Mouse (Mus musculus): Measurements from ENCODE around the gene 4930512M02Rik. TPM values are rescaled to one million over a fixed set of nuclear protein-coding genes. Genes with fewer than 3 reads are reported as not detected.
"Not testable (repeated sequence)": the region's sequence is repeated elsewhere in the genome, so short reads cannot be mapped to it uniquely, and the experiment has no call there.

Gene 4930512M02Rik
- not detected in 2 replicates for polyA plus RNA-seq (2015; fragmentation: Nextera tagmentation; extraction: Ambion mirVana)

GRCm38 (mm10) chr11:11627735-11628134 lies at the start of gene 4930512M02Rik:
Gene 4930512M02Rik (minus strand): TSS chr11:11627835.
- ATAC-seq (ENCODE audit: insufficient number of reproducible peaks, low FRiP score, low TSS enrichment, low read depth), result not testable (repeated sequence)

GRCm38 (mm10) chr11:11677165-11677564 lies 49.5 kb upstream of the 4930512M02Rik start:
- no peaks in the 10 kb centered on the region; the same call in 1 of the 2 replicates for H3K27me3 ChIP-seq
- H3K27ac ChIP-seq (replicated peaks), result no peak overlapping the region
- H3K36me3 ChIP-seq, result no peaks in the 10 kb centered on the region
- no peak overlapping the region for H3K4me3 ChIP-seq (replicated peaks)
- no peak for ATAC-seq (ENCODE audit: insufficient number of reproducible peaks, low FRiP score, low TSS enrichment, low read depth)
- WGBS, result 76% methylated on average over 7 of the region's 7 CpGs
- no peaks in the 10 kb centered on the region for H3K4me1 ChIP-seq
- H3K9ac ChIP-seq, result no peak overlapping the region
- no peaks in the 10 kb centered on the region for H3K9me3 ChIP-seq (replicated peaks)
- no peak overlapping the region for H3K4me2 ChIP-seq (replicated peaks)

More at GRCm38 (mm10) chr11:11627735-11628134, at the start of gene 4930512M02Rik:
- not testable (repeated sequence) for H3K9ac ChIP-seq; H3K27me3 ChIP-seq; H3K4me2 ChIP-seq (replicated peaks); H3K9me3 ChIP-seq (replicated peaks); H3K36me3 ChIP-seq; H3K4me1 ChIP-seq; H3K27ac ChIP-seq (replicated peaks); H3K4me3 ChIP-seq (replicated peaks)
- 89% methylated on average over 2 of the region's 4 CpGs for WGBS

- no peaks in the 10 kb centered on the region for H3K4me1 ChIP-seq
- H3K4me2 ChIP-seq (replicated peaks), result no peak overlapping the region
- no peak overlapping the region for H3K27ac ChIP-seq (replicated peaks)
- 77% methylated on average over 9 of the region's 9 CpGs for WGBS
- no peaks in the 10 kb centered on the region for H3K36me3 ChIP-seq
- H3K27me3 ChIP-seq, result no peaks in the 10 kb centered on the region; the same call in 1 of the 2 replicates
- H3K4me3 ChIP-seq (replicated peaks), result no peak overlapping the region
- ATAC-seq (ENCODE audit: insufficient number of reproducible peaks, low FRiP score, low TSS enrichment, low read depth), result no peak
- no peak overlapping the region for H3K9ac ChIP-seq
- H3K9me3 ChIP-seq (replicated peaks), result no peaks in the 10 kb centered on the region
These were observed 48.6 kb upstream of the 4930512M02Rik start for GRCm38 (mm10) chr11:11676068-11676741.

- ATAC-seq (ENCODE audit: insufficient number of reproducible peaks, low FRiP score, low TSS enrichment, low read depth), result no peak
- no peaks in the 10 kb centered on the region for H3K4me1 ChIP-seq
- no peak overlapping the region for H3K4me3 ChIP-seq (replicated peaks)
- H3K36me3 ChIP-seq, result no peaks in the 10 kb centered on the region
- H3K9me3 ChIP-seq (replicated peaks), result no peaks in the 10 kb centered on the region
- H3K9ac ChIP-seq, result no peak overlapping the region
- H3K27me3 ChIP-seq, result no peaks in the 10 kb centered on the region
- H3K4me2 ChIP-seq (replicated peaks), result no peak overlapping the region
- H3K27ac ChIP-seq (replicated peaks), result no peak overlapping the region
These were observed 47.4 kb upstream of the 4930512M02Rik start for GRCm38 (mm10) chr11:11675063-11675462.

- ATAC-seq (ENCODE audit: insufficient number of reproducible peaks, low FRiP score, low TSS enrichment, low read depth), result no peak
- Histone ChIP-seq H3K4me1 (no peaks in the 10 kb centered on the region), H3K9ac (no peak overlapping the region), H3K4me3 (replicated peaks) (no peak overlapping the region), H3K9me3 (replicated peaks) (no peaks in the 10 kb centered on the region), H3K27ac (replicated peaks) (no peak overlapping the region), H3K27me3 (no peaks in the 10 kb centered on the region), H3K36me3 (no peaks in the 10 kb centered on the region), H3K4me2 (replicated peaks) (no peak overlapping the region)
- WGBS, result 70% methylated on average over 4 of the region's 4 CpGs
These were observed 45.3 kb upstream of the 4930512M02Rik start for GRCm38 (mm10) chr11:11672974-11673373.

GRCm38 (mm10) chr11:11667922-11668290 lies 40.3 kb upstream of the 4930512M02Rik start:
- no peak overlapping the region for H3K4me2 ChIP-seq (replicated peaks)
- no peaks in the 10 kb centered on the region for H3K36me3 ChIP-seq
- no peak overlapping the region for H3K4me3 ChIP-seq (replicated peaks)
- WGBS, result 95% methylated on average over 3 of the region's 3 CpGs
- no peak overlapping the region for H3K9ac ChIP-seq
- H3K27ac ChIP-seq (replicated peaks), result no peak overlapping the region
- no peaks in the 10 kb centered on the region for H3K9me3 ChIP-seq (replicated peaks)
- no peaks in the 10 kb centered on the region for H3K4me1 ChIP-seq
- H3K27me3 ChIP-seq, result no peaks in the 10 kb centered on the region
- ATAC-seq (ENCODE audit: insufficient number of reproducible peaks, low FRiP score, low TSS enrichment, low read depth), result no peak

- H3K9ac ChIP-seq, result no peak overlapping the region
These were observed 39.8 kb upstream of the 4930512M02Rik start for GRCm38 (mm10) chr11:11667254-11667921.

GRCm38 (mm10) chr11:11660651-11661050 lies 33.0 kb upstream of the 4930512M02Rik start:
- Histone ChIP-seq H3K9me3 (replicated peaks) (no peaks in the 10 kb centered on the region), H3K27ac (replicated peaks) (no peak overlapping the region), H3K4me1 (no peaks in the 10 kb centered on the region), H3K27me3 (no peaks in the 10 kb centered on the region), H3K36me3 (no peaks in the 10 kb centered on the region), H3K4me2 (replicated peaks) (no peak overlapping the region), H3K9ac (no peak overlapping the region), H3K4me3 (replicated peaks) (no peak overlapping the region)
- 79% methylated on average over 4 of the region's 4 CpGs for WGBS
- no peak for ATAC-seq (ENCODE audit: insufficient number of reproducible peaks, low FRiP score, low TSS enrichment, low read depth)

More at GRCm38 (mm10) chr11:11667254-11667921, 39.8 kb upstream of the 4930512M02Rik start:
- Histone ChIP-seq H3K4me1 (no peaks in the 10 kb centered on the region), H3K27ac (replicated peaks) (no peak overlapping the region), H3K4me3 (replicated peaks) (no peak overlapping the region), H3K4me2 (replicated peaks) (no peak overlapping the region), H3K9me3 (replicated peaks) (no peaks in the 10 kb centered on the region), H3K36me3 (no peaks in the 10 kb centered on the region), H3K27me3 (no peaks in the 10 kb centered on the region)
- WGBS, result 76% methylated on average over 4 of the region's 4 CpGs
- no peak for ATAC-seq (ENCODE audit: insufficient number of reproducible peaks, low FRiP score, low TSS enrichment, low read depth)

- Histone ChIP-seq H3K36me3 (no peaks in the 10 kb centered on the region), H3K9ac (no peak overlapping the region), H3K4me3 (replicated peaks) (no peak overlapping the region), H3K4me1 (no peaks in the 10 kb centered on the region), H3K27ac (replicated peaks) (no peak overlapping the region), H3K9me3 (replicated peaks) (no peaks in the 10 kb centered on the region), H3K27me3 (no peaks in the 10 kb centered on the region), H3K4me2 (replicated peaks) (no peak overlapping the region)
- no peak for ATAC-seq (ENCODE audit: insufficient number of reproducible peaks, low FRiP score, low TSS enrichment, low read depth)
- WGBS, result 64% methylated on average over 4 of the region's 4 CpGs
These were observed 31.2 kb upstream of the 4930512M02Rik start for GRCm38 (mm10) chr11:11658834-11659233.

GRCm38 (mm10) chr11:11657634-11658033 lies 30.0 kb upstream of the 4930512M02Rik start:
- no peak overlapping the region for H3K27ac ChIP-seq (replicated peaks)
- WGBS, result 90% methylated on average over 4 of the region's 4 CpGs
- H3K4me2 ChIP-seq (replicated peaks), result no peak overlapping the region
- no peaks in the 10 kb centered on the region for H3K27me3 ChIP-seq
- no peak overlapping the region for H3K9ac ChIP-seq
- no peak for ATAC-seq (ENCODE audit: insufficient number of reproducible peaks, low FRiP score, low TSS enrichment, low read depth)
- H3K36me3 ChIP-seq, result no peaks in the 10 kb centered on the region
- H3K4me3 ChIP-seq (replicated peaks), result no peak overlapping the region
- no peaks in the 10 kb centered on the region for H3K4me1 ChIP-seq
- no peaks in the 10 kb centered on the region for H3K9me3 ChIP-seq (replicated peaks)

- WGBS, result 73% methylated on average over 5 of the region's 5 CpGs
- ATAC-seq (ENCODE audit: insufficient number of reproducible peaks, low FRiP score, low TSS enrichment, low read depth), result no peak
These were observed 29.4 kb upstream of the 4930512M02Rik start for GRCm38 (mm10) chr11:11656995-11657530.

More at GRCm38 (mm10) chr11:11656995-11657530, 29.4 kb upstream of the 4930512M02Rik start:
- no peaks in the 10 kb centered on the region for H3K36me3 ChIP-seq
- no peaks in the 10 kb centered on the region for H3K9me3 ChIP-seq (replicated peaks)
- no peaks in the 10 kb centered on the region for H3K4me1 ChIP-seq
- no peaks in the 10 kb centered on the region for H3K27me3 ChIP-seq
- H3K4me3 ChIP-seq (replicated peaks), result no peak overlapping the region
- H3K4me2 ChIP-seq (replicated peaks), result no peak overlapping the region
- H3K9ac ChIP-seq, result no peak overlapping the region
- H3K27ac ChIP-seq (replicated peaks), result no peak overlapping the region

Data from embryonic facial prominence, embryonic 15.5 days (tissue).